16 mouse cellular contexts compared by ENCODE assay signal in genomic region chr11:22006471-22007087, GRCm38 (mm10). TPM values are rescaled to one million over a fixed set of nuclear protein-coding genes. Genes with fewer than 3 reads are reported as not detected.
DNase-seq lines count a peak whose midpoint lies in the region; ATAC-seq and TF ChIP-seq lines count a peak whose summit lies in the region.
"Had no signal": no experiment of that assay in that cellular context is flagged by ENCODE, and none has a peak within 500 bp of the region (broad histone marks: within the 10 kb centered on the region; RNA-seq: fewer than 3 reads in every experiment).

No protein-coding gene starts in this region.

- peaks cover 71% of the 10 kb centered on the region for H3K27me3 ChIP-seq in lung, embryonic 14.5 days (ENCODE audit: insufficient read depth, low read length)
- peaks cover 74% of the 10 kb centered on the region for H3K27me3 ChIP-seq in forebrain, embryonic 10.5 days (ENCODE audit: poor library complexity, severe bottlenecking)
- peaks cover 98% of the 10 kb centered on the region for H3K27me3 ChIP-seq in limb, embryonic 10.5 days (ENCODE audit: low read depth, poor library complexity, severe bottlenecking)

- 35% methylated on average over 12 of the region's 12 CpGs for WGBS in lung, embryonic 14.5 days
- 82% methylated on average over 12 of the region's 12 CpGs for WGBS in lung, adult 2 months
- 5% methylated on average over 12 of the region's 12 CpGs for WGBS in forebrain, embryonic 10.5 days
- WGBS in limb, embryonic 10.5 days, result 4% methylated on average over 12 of the region's 12 CpGs

- no peak for TF ChIP-seq POLR2A in lung, adult 2 months (IDR thresholded peaks at IDR 0.05; ENCODE audit: borderline replicate concordance, extremely low read depth, low read depth, low read length)

- TF ChIP-seq CTCF in lung, embryonic 14.5 days (IDR thresholded peaks at IDR 0.05; ENCODE audit: low read depth), result no peak
- TF ChIP-seq CTCF in lung, adult 2 months (IDR thresholded peaks at IDR 0.05; ENCODE audit: insufficient read depth, low read length), result no peak

- H3K9ac ChIP-seq in lung, embryonic 14.5 days, result no peak overlapping the region
- H3K9ac ChIP-seq: liver, embryonic 12.5 days; neural tube, embryonic 12.5 days had no signal

- no peaks in the 10 kb centered on the region for H3K36me3 ChIP-seq in lung, embryonic 14.5 days (ENCODE audit: insufficient read depth)
- H3K36me3 ChIP-seq in forebrain, embryonic 10.5 days (replicated peaks), result no peaks in the 10 kb centered on the region
- no peaks in the 10 kb centered on the region for H3K36me3 ChIP-seq in limb, embryonic 10.5 days
- H3K36me3 ChIP-seq: liver, embryonic 12.5 days; neural tube, embryonic 12.5 days had no signal

- H3K9me3 ChIP-seq in lung, embryonic 14.5 days (ENCODE audit: low read depth, low read length), result no peaks in the 10 kb centered on the region
- no peaks in the 10 kb centered on the region for H3K9me3 ChIP-seq in forebrain, embryonic 10.5 days
- no peaks in the 10 kb centered on the region for H3K9me3 ChIP-seq in limb, embryonic 10.5 days (replicated peaks)
- H3K9me3 ChIP-seq: liver, embryonic 12.5 days; neural tube, embryonic 12.5 days had no signal

- no peak overlapping the region for H3K27ac ChIP-seq in lung, embryonic 14.5 days (ENCODE audit: low read depth)
- H3K27ac ChIP-seq in forebrain, embryonic 10.5 days, result peak overlapping the region; percentile 99
- no peak overlapping the region for H3K27ac ChIP-seq in limb, embryonic 10.5 days
- H3K27ac ChIP-seq: heart, adult 2 months; liver, embryonic 12.5 days; neural tube, embryonic 12.5 days had no signal

- DNase-seq in lung, embryonic 14.5 days, result no peak
- DNase-seq in lung, adult 2 months, result no peak
- DNase-seq in forebrain, embryonic 10.5 days (ENCODE audit: extremely low spot score, low spot score), result no peak
- no peak for DNase-seq in limb, embryonic 10.5 days (ENCODE audit: low spot score)
- DNase-seq in yolk sac, embryonic 10.5 days (ENCODE audit: low spot score), result peak; percentile 50
- DNase-seq in kidney, adult 11 months, result no peak
- DNase-seq: cerebellum, adult 8-10 months; heart, adult 2 months; right cerebral cortex, postnatal 14 days; thymus, postnatal 25 days had no signal

- peaks cover 3% of the 10 kb centered on the region; the same call in 1 of the 2 replicates for H3K4me1 ChIP-seq in lung, embryonic 14.5 days (ENCODE audit: insufficient read depth)
- peaks cover 9% of the 10 kb centered on the region; the same call in 1 of the 2 replicates for H3K4me1 ChIP-seq in lung, adult 2 months (ENCODE audit: control insufficient read depth, insufficient read depth, low read length)
- H3K4me1 ChIP-seq in forebrain, embryonic 10.5 days, result peaks cover 97% of the 10 kb centered on the region
- H3K4me1 ChIP-seq in limb, embryonic 10.5 days, result peaks cover 42% of the 10 kb centered on the region

- no peak for ATAC-seq in lung, embryonic 14.5 days (ENCODE audit: insufficient read depth)
- ATAC-seq in granulocyte monocyte progenitor cell, adult 5-6 weeks (replicated peaks; ENCODE audit: poor library complexity, severe bottlenecking), result no peak
- ATAC-seq: inflammation-experienced regulatory T-cells, adult 6 months; liver, embryonic 12.5 days had no signal

- H3K4me3 ChIP-seq in lung, embryonic 14.5 days (ENCODE audit: low read depth, low read length), result no peak overlapping the region
- H3K4me3 ChIP-seq in lung, adult 2 months (replicated peaks; ENCODE audit: extremely low read depth, low read depth, low read length), result no peak overlapping the region
- peak overlapping the region; percentile 91 for H3K4me3 ChIP-seq in forebrain, embryonic 10.5 days
- peak overlapping the region; percentile 13 for H3K4me3 ChIP-seq in limb, embryonic 10.5 days
- H3K4me3 ChIP-seq: heart, adult 2 months; liver, embryonic 12.5 days; neural tube, embryonic 12.5 days had no signal

- H3K4me2 ChIP-seq in lung, embryonic 14.5 days, result peak overlapping the region; percentile 50
- H3K4me2 ChIP-seq: liver, embryonic 12.5 days had no signal

RNA-seq across cellular contexts. Expression of gene Otx1, which starts 3.9 kb away (rescaled TPM):
- polyA plus RNA-seq in lung, embryonic 14.5 days (2014; fragmentation: Nextera tagmentation; extraction: Ambion mirVana), result 0.38 and 0.39 TPM in 2 replicates
- polyA plus RNA-seq in lung, adult 2 months (2012; rRNA removed), result 0.70 and 1.5 TPM in 2 replicates
- polyA plus RNA-seq in forebrain, embryonic 10.5 days (2016; fragmentation: Nextera tagmentation; extraction: Ambion mirVana), result 39.2 and 46.1 TPM in 2 replicates
- 0.14 and 0.15 TPM in 2 replicates for polyA plus RNA-seq in limb, embryonic 10.5 days (2016; fragmentation: Nextera tagmentation; extraction: Ambion mirVana)
- total RNA-seq in granulocyte monocyte progenitor cell, adult 5-6 weeks (2014; fragmentation: Nextera tagmentation), result not detected in 2 replicates
- total RNA-seq in granulocyte monocyte progenitor cell, adult 5-6 weeks (2017), result not detected in 2 replicates
- total RNA-seq: adrenal gland, postnatal 4 days; heart, adult 2 months had no signal
- polyA plus RNA-seq: inflammation-experienced regulatory T-cells, adult 6 months; large intestine, adult 2 months; liver, embryonic 12.5 days; neural tube, embryonic 12.5 days had no signal

Comparison
In these comparisons a context has a peak if more than half of its experiments do, and no peak if none do; other contexts are left out.
1. H3K4me3 ChIP-seq: peak in forebrain, embryonic 10.5 days (single experiment) and limb, embryonic 10.5 days (single experiment); none in lung, embryonic 14.5 days (single experiment) and lung, adult 2 months (single experiment).
2. RNA of gene Otx1, which starts 3.9 kb away (polyA plus RNA-seq): 39.2 to 46.1 TPM in forebrain, embryonic 10.5 days; 0.70 to 1.5 TPM in lung, adult 2 months, 0.38 to 0.39 TPM in lung, embryonic 14.5 days and 0.14 to 0.15 TPM in limb, embryonic 10.5 days; every median in the first group is over 10 times any median in the second.